8 mouse cellular contexts compared by ENCODE assay signal in genomic region chr9:58541895-58542338, GRCm38 (mm10). TPM values are rescaled to one million over a fixed set of nuclear protein-coding genes. Genes with fewer than 3 reads are reported as not detected.
DNase-seq lines count a peak whose midpoint lies in the region.

No protein-coding gene starts in this region.

- H3K27ac ChIP-seq in limb, embryonic 10.5 days, result peak overlapping the region; percentile 59

- DNase-seq in embryo, embryonic 10 days (ENCODE audit: low spot score), result peak; percentile 39
- no peak for DNase-seq in embryo, embryonic 9.5 days (ENCODE audit: extremely low spot score)
- peak; percentile 58 for DNase-seq in cerebellum, postnatal 36 days
- peak; percentile 83 to 89 for DNase-seq in heart, adult 18-20 months
- DNase-seq in kidney, adult 18-20 months, result peak; percentile 76
- DNase-seq in limb, embryonic 10.5 days (ENCODE audit: low spot score), result no peak
- peak; percentile 49 for DNase-seq in mesoderm, embryonic 11.5 days (ENCODE audit: low read depth, low spot score)
- DNase-seq in spleen, postnatal 4 days (ENCODE audit: low spot score in 2 of 2), result peak; percentile 50 to 73

- H3K27me3 ChIP-seq in limb, embryonic 10.5 days (ENCODE audit: low read depth, poor library complexity, severe bottlenecking), result no peaks in the 10 kb centered on the region

- H3K36me3 ChIP-seq in limb, embryonic 10.5 days, result peaks cover 32% of the 10 kb centered on the region

- H3K4me1 ChIP-seq in limb, embryonic 10.5 days, result peaks cover 8% of the 10 kb centered on the region

- H3K4me3 ChIP-seq in limb, embryonic 10.5 days, result no peak overlapping the region

- WGBS in limb, embryonic 10.5 days, result 79% methylated on average over 6 of the region's 6 CpGs

- no peaks in the 10 kb centered on the region for H3K9me3 ChIP-seq in limb, embryonic 10.5 days (replicated peaks)

RNA-seq across cellular contexts. Expression of gene Cd276, which starts 13.3 kb away (rescaled TPM):
- total RNA-seq in heart, adult 18-20 months (2021), result 1 to 10 TPM; 5.9 to 8.3 TPM
- 57.0 and 64.8 TPM in 2 replicates for polyA plus RNA-seq in limb, embryonic 10.5 days (2016; fragmentation: Nextera tagmentation; extraction: Ambion mirVana)

RNA-seq across cellular contexts. Expression of gene Nptn, which starts 40.1 kb away (rescaled TPM):
- total RNA-seq in heart, adult 18-20 months (2021), result 100 to 1,000 TPM; 113 to 123 TPM
- 50.4 and 50.5 TPM in 2 replicates for polyA plus RNA-seq in limb, embryonic 10.5 days (2016; fragmentation: Nextera tagmentation; extraction: Ambion mirVana)

RNA-seq across cellular contexts. Expression of gene Insyn1, which starts 53.5 kb away (rescaled TPM):
- 10 to 100 TPM; 28.2 to 30.7 TPM for total RNA-seq in heart, adult 18-20 months (2021)
- polyA plus RNA-seq in limb, embryonic 10.5 days (2016; fragmentation: Nextera tagmentation; extraction: Ambion mirVana), result 1.2 and 1.3 TPM in 2 replicates

Comparison
In these comparisons a context has a peak if more than half of its experiments do, and no peak if none do; other contexts are left out.
1. DNase-seq: peak in embryo, embryonic 10 days (single experiment), cerebellum, postnatal 36 days (2 of 2), heart, adult 18-20 months (2 of 2), kidney, adult 18-20 months (single experiment), mesoderm, embryonic 11.5 days (single experiment) and spleen, postnatal 4 days (2 of 2); none in embryo, embryonic 9.5 days (single experiment) and limb, embryonic 10.5 days (single experiment).